Mouse (Mus musculus) thymus, adult 2 months (tissue): ENCODE measurements around the gene Mpig6b.

Source experiments
- CTCF ChIP-seq: fragments of 200-500 bp; IDR thresholded peaks from 2 replicates; pipeline ENCODE4 v1.5.1; 2012; ENCODE audit warnings: mild to moderate bottlenecking, control low read depth, low read length, moderate library complexity, borderline replicate concordance; ENCODE audit not compliant: control insufficient read depth, poor library complexity, insufficient read depth; ENCODE audit errors: extremely low read depth
- POLR2A ChIP-seq: fragments of 200-500 bp; IDR thresholded peaks from 2 replicates; pipeline ENCODE4 v1.6.1; 2012; ENCODE audit warnings: mild to moderate bottlenecking, low read length, control low read depth, moderate library complexity; ENCODE audit not compliant: control insufficient read depth, poor library complexity, insufficient read depth; ENCODE audit errors: extremely low read depth

- TF ChIP-seq CTCF (no peak), POLR2A (no peak)
Observed at GRCm38 (mm10) chr17:35020551-35020950, 45.4 kb downstream of the Mpig6b start.
